Mouse (Mus musculus): ENCODE data around the gene Nek9. TPM values are rescaled to one million over a fixed set of nuclear protein-coding genes. Genes with fewer than 3 reads are reported as not detected.

The Nek9 gene
- polyA plus RNA-seq, 1 experiment from 2014 or later, result 26.4 TPM

DNA sequence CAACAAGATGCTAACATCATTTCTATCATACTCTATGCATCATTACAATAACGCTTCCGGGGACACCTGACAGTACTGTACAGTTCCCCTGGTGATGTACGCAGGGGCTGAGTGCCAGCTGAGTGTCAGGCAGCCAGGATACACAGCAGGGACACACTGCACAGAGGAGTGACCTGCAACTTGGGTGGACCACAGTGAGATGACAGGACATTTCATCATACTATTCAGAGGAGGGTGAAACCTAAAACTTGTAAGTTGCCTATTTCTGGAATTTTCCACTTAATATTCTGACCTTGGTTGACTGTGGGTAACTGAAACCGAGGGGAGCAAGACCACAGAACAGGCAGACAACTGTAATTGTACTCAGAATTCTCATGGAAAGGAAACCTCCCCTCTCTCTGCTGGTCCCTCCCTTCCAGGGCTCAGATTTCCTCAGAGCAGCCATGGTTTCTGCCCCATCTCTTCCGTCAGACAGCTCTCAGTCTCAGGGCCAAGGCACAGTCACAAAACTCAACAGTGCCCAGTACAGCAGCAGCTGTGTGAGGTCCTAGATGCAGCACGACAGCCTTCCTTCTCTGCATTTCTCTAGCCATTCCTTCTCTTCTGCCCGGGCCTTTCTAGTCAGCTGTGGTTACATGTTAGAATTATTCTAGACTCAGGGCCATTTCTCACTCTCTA, 82.9 kb downstream of the Nek9 start:
- Histone ChIP-seq H3K4me1 (peaks cover 6% of the 10 kb centered on the region), H3K36me3 (peaks cover 3% of the 10 kb centered on the region; the same call in 1 of the 2 replicates), H3K4me3 (no peak overlapping the region), H3K9me3 (no peaks in the 10 kb centered on the region), H3K4me2 (no peak overlapping the region), H3K9ac (0 out of 2 replicates have a peak overlapping the region, but pooled peaks have one; percentile 22), H3K27me3 (no peaks in the 10 kb centered on the region), H3K27ac (peak overlapping the region; percentile 48; the same call in 1 of the 2 replicates)
- ATAC-seq (ENCODE audit: insufficient number of reproducible peaks, insufficient read depth, low FRiP score, low TSS enrichment, low read depth), result no peak
- 48% methylated on average over 7 of the region's 7 CpGs for WGBS

DNA sequence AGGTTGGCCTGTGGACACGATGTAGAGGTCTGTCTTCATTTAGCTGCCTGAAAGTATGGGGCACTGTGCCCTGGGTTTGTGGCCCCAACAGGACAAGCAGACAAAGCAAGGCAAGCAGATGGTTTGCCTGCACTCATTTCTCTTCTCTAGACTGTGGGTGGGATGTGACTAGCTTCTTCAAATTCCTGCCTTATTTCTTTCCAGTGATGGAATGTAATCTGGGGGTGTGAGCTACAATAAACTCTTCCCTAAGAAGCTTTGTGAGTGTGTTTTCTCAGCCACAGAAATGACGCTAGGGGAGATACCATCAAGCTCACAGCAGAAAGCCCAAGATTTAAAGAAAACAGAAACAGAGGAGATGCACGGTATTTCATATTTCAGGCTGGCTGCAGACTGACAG, 87.1 kb downstream of the Nek9 start:
- no peak overlapping the region for H3K27ac ChIP-seq

More for the DNA sequence above, 87.1 kb downstream of the Nek9 start:
- no peak for ATAC-seq (ENCODE audit: insufficient number of reproducible peaks, insufficient read depth, low FRiP score, low TSS enrichment, low read depth)
- Histone ChIP-seq H3K4me1 (peaks cover 12% of the 10 kb centered on the region), H3K9me3 (peaks cover 7% of the 10 kb centered on the region), H3K36me3 (peaks cover 12% of the 10 kb centered on the region), H3K27me3 (no peaks in the 10 kb centered on the region), H3K4me3 (no peak overlapping the region), H3K9ac (no peak overlapping the region), H3K4me2 (no peak overlapping the region)
- WGBS, result 76% methylated on average over 3 of the region's 3 CpGs

Other genes starting within 250 kb of the Nek9 start
- 2.9 and 3.7 TPM in 2 replicates for gene Prox2, start 228.6 kb downstream of the Nek9 start, polyA plus RNA-seq (2015; fragmentation: Nextera tagmentation; extraction: Ambion mirVana)
- 108 and 109 TPM in 2 replicates for gene Dlst, start 228.5 kb downstream of the Nek9 start, polyA plus RNA-seq (2015; fragmentation: Nextera tagmentation; extraction: Ambion mirVana)
- 0.78 and 1.1 TPM in 2 replicates for gene Rps6kl1, start 188.1 kb downstream of the Nek9 start, polyA plus RNA-seq (2015; fragmentation: Nextera tagmentation; extraction: Ambion mirVana)
- 8.7 and 10.3 TPM in 2 replicates for gene Pgf, start 161.6 kb downstream of the Nek9 start, polyA plus RNA-seq (2015; fragmentation: Nextera tagmentation; extraction: Ambion mirVana)
- 73.2 and 81.1 TPM in 2 replicates for gene Eif2b2, start 119.9 kb downstream of the Nek9 start, polyA plus RNA-seq (2015; fragmentation: Nextera tagmentation; extraction: Ambion mirVana)
- 9.2 and 9.8 TPM in 2 replicates for gene Mlh3, start 68.8 kb downstream of the Nek9 start, polyA plus RNA-seq (2015; fragmentation: Nextera tagmentation; extraction: Ambion mirVana)
- 43.2 and 45.4 TPM in 2 replicates for gene Acyp1, start 50.9 kb downstream of the Nek9 start, polyA plus RNA-seq (2015; fragmentation: Nextera tagmentation; extraction: Ambion mirVana)
- gene Zc2hc1c, start 50.8 kb downstream of the Nek9 start, polyA plus RNA-seq (2015; fragmentation: Nextera tagmentation; extraction: Ambion mirVana), result 0.70 and 0.87 TPM in 2 replicates
- gene Tmed10, start 35.5 kb upstream of the Nek9 start, polyA plus RNA-seq (2015; fragmentation: Nextera tagmentation; extraction: Ambion mirVana), result 298 and 306 TPM in 2 replicates
- 5.2 and 7.3 TPM in 2 replicates for gene Fos, start 134.5 kb upstream of the Nek9 start, polyA plus RNA-seq (2015; fragmentation: Nextera tagmentation; extraction: Ambion mirVana)